ENCODE assay signal across 29 mouse cellular contexts in genomic region chr19:9122390-9122789, GRCm38 (mm10). TPM values are rescaled to one million over a fixed set of nuclear protein-coding genes. Genes with fewer than 3 reads are reported as not detected.
"Had no signal": no experiment of that assay in that cellular context is flagged by ENCODE, and none has a peak within 500 bp of the region (broad histone marks: within the 10 kb centered on the region; RNA-seq: fewer than 3 reads in every experiment).

No protein-coding gene starts in this region.

- H3K4me3 ChIP-seq: liver, embryonic 13.5 days; neural tube, embryonic 12.5 days; neural tube, embryonic 15.5 days had no signal

- H3K9ac ChIP-seq: liver, embryonic 13.5 days; neural tube, embryonic 12.5 days; neural tube, embryonic 15.5 days had no signal

- H3K4me1 ChIP-seq: liver, embryonic 13.5 days; neural tube, embryonic 12.5 days; neural tube, embryonic 15.5 days had no signal

- H3K27me3 ChIP-seq: liver, embryonic 13.5 days; neural tube, embryonic 12.5 days; neural tube, embryonic 15.5 days had no signal

- H3K27ac ChIP-seq: liver, embryonic 13.5 days; neural tube, embryonic 12.5 days; neural tube, embryonic 15.5 days; stomach, postnatal 0 days had no signal

- H3K9me3 ChIP-seq: liver, embryonic 13.5 days; neural tube, embryonic 12.5 days; neural tube, embryonic 15.5 days had no signal

- H3K36me3 ChIP-seq: neural tube, embryonic 12.5 days had no signal

- DNase-seq: kidney, adult 11 months; kidney, adult 8-10 months; kidney, postnatal 14 days; kidney, postnatal 4 days; left cerebral cortex, postnatal 4 days; liver, embryonic 13.5 days; lung, adult 2 months; lung, postnatal 14 days; lung, postnatal 4 days; midbrain, embryonic 14.5 days; right cerebral cortex, adult 18-20 months; right cerebral cortex, postnatal 14 days; right cerebral cortex, postnatal 4 days; spleen, adult 18-20 months; thymus, adult 2 months; thymus, postnatal 14 days; thymus, postnatal 4 days had no signal

- H3K4me2 ChIP-seq: liver, embryonic 13.5 days; neural tube, embryonic 12.5 days; neural tube, embryonic 15.5 days had no signal

RNA-seq across cellular contexts. Expression of gene Scgb1a1, which starts 34.6 kb away (rescaled TPM):
- total RNA-seq: layer of hippocampus, adult 18-20 months; layer of hippocampus, postnatal 14 days; left cerebral cortex, adult 8-10 months; left cerebral cortex, postnatal 14 days; liver, adult 2 months; midbrain, postnatal 0 days had no signal
- polyA plus RNA-seq: limb, embryonic 14.5 days; liver, embryonic 13.5 days; liver, embryonic 16.5 days; midbrain, embryonic 14.5 days; midbrain, postnatal 0 days; neural tube, embryonic 12.5 days; neural tube, embryonic 15.5 days; stomach, embryonic 14.5 days had no signal
